Mouse (Mus musculus): Measurements from ENCODE around the gene Mast4. TPM values are rescaled to one million over a fixed set of nuclear protein-coding genes. Genes with fewer than 3 reads are reported as not detected.
A peak's percentile ranks its signal among the peaks of the same experiment; 100 is the strongest.

Gene Mast4
- total and polyA plus RNA-seq, 3 experiments: 2.7 to 7.0 TPM; not detected in 1

- no peak overlapping the region for H3K9ac ChIP-seq (ENCODE audit: control insufficient read depth, low read depth, low read length, poor library complexity, severe bottlenecking)
- H3K27me3 ChIP-seq (ENCODE audit: control insufficient read depth in 1 of 2, insufficient read depth in 2 of 2, low read length in 2 of 2): no peaks in the 10 kb centered on the region
- H3K4me1 ChIP-seq (ENCODE audit: control insufficient read depth in 1 of 2, insufficient read depth in 2 of 2, low read length in 2 of 2): peaks cover 9 to 48% of the 10 kb centered on the region in 2 experiments
- no peak for DNase-seq (ENCODE audit: low read depth, low spot score)
- H3K9me3 ChIP-seq (replicated peaks; ENCODE audit: insufficient read depth, low read length): no peaks in the 10 kb centered on the region
- H3K36me3 ChIP-seq (ENCODE audit: control insufficient read depth in 1 of 2, insufficient read depth in 2 of 2, low read length in 2 of 2): peaks cover 0 to 44% of the 10 kb centered on the region in 2 experiments; a peak in 2 of 4 replicates
- H3K79me2 ChIP-seq (ENCODE audit: control insufficient read depth, insufficient read depth, low read length, poor library complexity): no peaks in the 10 kb centered on the region
- H3K4me3 ChIP-seq (ENCODE audit: control insufficient read depth in 1 of 2, insufficient read depth in 1 of 2, low read depth in 2 of 2, low read length in 2 of 2): no peak overlapping the region
- no peak overlapping the region for H3K27ac ChIP-seq (ENCODE audit: control insufficient read depth, low read depth, low read length)
- TF ChIP-seq KAT2A (conservative IDR thresholded peaks at IDR 0.05; ENCODE audit: low read depth, low read length) (no peak), USF1 (IDR thresholded peaks at IDR 0.05; ENCODE audit: low read depth, low read length) (no peak), EP300 (IDR thresholded peaks at IDR 0.05; ENCODE audit: low read depth in 1 of 2, low read length in 2 of 2) (no peak), ZC3H11A (IDR thresholded peaks at IDR 0.05; ENCODE audit: low read depth, low read length) (no peak), ZKSCAN1 (IDR thresholded peaks at IDR 0.05; ENCODE audit: low read depth, low read length) (no peak), MAFK (IDR thresholded peaks at IDR 0.05; ENCODE audit: borderline replicate concordance, low read depth, low read length) (no peak), USF2 (IDR thresholded peaks at IDR 0.05; ENCODE audit: borderline replicate concordance in 1 of 2, insufficient read depth in 1 of 2, low read depth in 1 of 2, low read length in 2 of 2) (no peak), MAX (IDR thresholded peaks at IDR 0.05; ENCODE audit: low read length) (no peak), TBP (IDR thresholded peaks at IDR 0.05; ENCODE audit: low read depth, low read length) (no peak), TAL1 (IDR thresholded peaks at IDR 0.05; ENCODE audit: low read length) (no peak), NRF1 (IDR thresholded peaks at IDR 0.05; ENCODE audit: insufficient read depth, low read depth, low read length, poor library complexity, severe bottlenecking) (no peak), RCOR1 (IDR thresholded peaks at IDR 0.05; ENCODE audit: low read depth, low read length) (no peak), MEF2A (IDR thresholded peaks at IDR 0.05; ENCODE audit: extremely low read depth, insufficient replicate concordance, low read depth, low read length, poor library complexity, severe bottlenecking) (no peak)
Measured at GRCm38 (mm10) chr13:102691408-102692150, 642.7 kb downstream of the Mast4 start.

GRCm38 (mm10) chr13:102690184-102690583, 644.1 kb downstream of the Mast4 start:
- H3K4me3 ChIP-seq (ENCODE audit: control insufficient read depth in 1 of 2, insufficient read depth in 1 of 2, low read depth in 2 of 2, low read length in 2 of 2): peak overlapping the region in 1 of 2 experiments; percentile 55; a peak in 2 of 4 replicates
- no peaks in the 10 kb centered on the region for H3K27me3 ChIP-seq (ENCODE audit: control insufficient read depth in 1 of 2, insufficient read depth in 2 of 2, low read length in 2 of 2)
- peaks cover 0 to 37% of the 10 kb centered on the region in 2 experiments; a peak in 2 of 4 replicates for H3K36me3 ChIP-seq (ENCODE audit: control insufficient read depth in 1 of 2, insufficient read depth in 2 of 2, low read length in 2 of 2)
- TF ChIP-seq ZMIZ1 (IDR thresholded peaks at IDR 0.05; ENCODE audit: low read depth, low read length) (no peak), JUND (IDR thresholded peaks at IDR 0.05; ENCODE audit: low read depth, low read length) (no peak), SIN3A (IDR thresholded peaks at IDR 0.05; ENCODE audit: low read length) (no peak), ZKSCAN1 (IDR thresholded peaks at IDR 0.05; ENCODE audit: low read depth, low read length) (no peak), ZNF384 (IDR thresholded peaks at IDR 0.05; ENCODE audit: low read depth, low read length) (no peak), ELF1 (IDR thresholded peaks at IDR 0.05; ENCODE audit: low read depth, low read length) (no peak), UBTF (IDR thresholded peaks at IDR 0.05; ENCODE audit: borderline replicate concordance, insufficient read depth, low read depth, low read length) (no peak), ZC3H11A (IDR thresholded peaks at IDR 0.05; ENCODE audit: low read depth, low read length) (no peak), CHD2 (IDR thresholded peaks at IDR 0.05; ENCODE audit: low read length) (no peak), NELFE (IDR thresholded peaks at IDR 0.05; ENCODE audit: low read depth, low read length) (no peak), USF1 (IDR thresholded peaks at IDR 0.05; ENCODE audit: low read depth, low read length) (no peak), POLR2AphosphoS2 (IDR thresholded peaks at IDR 0.05; ENCODE audit: low read length) (no peak), BHLHE40 (IDR thresholded peaks at IDR 0.05; ENCODE audit: borderline replicate concordance, low read depth, low read length) (no peak), GATA1 (IDR thresholded peaks at IDR 0.05; ENCODE audit: low read depth, low read length) (no peak), RCOR1 (IDR thresholded peaks at IDR 0.05; ENCODE audit: low read depth, low read length) (no peak), TAL1 (IDR thresholded peaks at IDR 0.05; ENCODE audit: low read length) (no peak), KAT2A (conservative IDR thresholded peaks at IDR 0.05; ENCODE audit: low read depth, low read length) (no peak)
- peak overlapping the region; percentile 60 for H3K27ac ChIP-seq (ENCODE audit: control insufficient read depth, low read depth, low read length)
- H3K79me2 ChIP-seq (ENCODE audit: control insufficient read depth, insufficient read depth, low read length, poor library complexity): no peaks in the 10 kb centered on the region
- H3K9me3 ChIP-seq (replicated peaks; ENCODE audit: insufficient read depth, low read length): no peaks in the 10 kb centered on the region
- DNase-seq (ENCODE audit: low read depth, low spot score): no peak
- H3K4me1 ChIP-seq (ENCODE audit: control insufficient read depth in 1 of 2, insufficient read depth in 2 of 2, low read length in 2 of 2): peaks cover 9 to 42% of the 10 kb centered on the region in 2 experiments
- peak overlapping the region; percentile 50 for H3K9ac ChIP-seq (ENCODE audit: control insufficient read depth, low read depth, low read length, poor library complexity, severe bottlenecking)

Data from MEL (cell line).